Mouse (Mus musculus) G1E-ER4 (cell line): Measurements from ENCODE around the gene Ccdc144b. TPM values are rescaled to one million over a fixed set of nuclear protein-coding genes. Genes with fewer than 3 reads are reported as not detected.

ENCODE experiments used
- GATA1 ChIP-seq: IDR thresholded peaks from one replicate; pipeline ENCODE4 v1.8.0; 2012; ENCODE audit warnings: low read length, inconsistent platforms
- polyA plus RNA-seq: library from polyadenylated mRNA; stranded (reverse); fragments of >175 nt; gene quantifications from 2 replicates; pipeline ENCODE4 v1.2.3, GENCODE M21; 2012

The Ccdc144b gene
- polyA plus RNA-seq, 1 experiment = not detected

GRCm38 (mm10) chr3:35988031-35988430, 65.3 kb downstream of the Ccdc144b start:
- TF ChIP-seq GATA1 = no peak

GRCm38 (mm10) chr3:35986266-35986665, 67.1 kb downstream of the Ccdc144b start:
- TF ChIP-seq GATA1 = no peak

- no peak for TF ChIP-seq GATA1
These were observed 79.8 kb downstream of the Ccdc144b start for GRCm38 (mm10) chr3:35973551-35973950.

- no peak for TF ChIP-seq GATA1
These were observed 80.4 kb downstream of the Ccdc144b start for GRCm38 (mm10) chr3:35972985-35973384.

- TF ChIP-seq GATA1 = no peak
These were observed 82.2 kb downstream of the Ccdc144b start for GRCm38 (mm10) chr3:35971149-35971548.

GRCm38 (mm10) chr3:35970441-35970840, 82.9 kb downstream of the Ccdc144b start:
- no peak for TF ChIP-seq GATA1

- no peak for TF ChIP-seq GATA1
These were observed 85.9 kb downstream of the Ccdc144b start for GRCm38 (mm10) chr3:35967366-35967921.

- TF ChIP-seq GATA1 = no peak
These were observed 86.9 kb downstream of the Ccdc144b start for GRCm38 (mm10) chr3:35966493-35966892.

- no peak for TF ChIP-seq GATA1
These were observed 88.4 kb downstream of the Ccdc144b start for GRCm38 (mm10) chr3:35964928-35965327.

- TF ChIP-seq GATA1 = no peak
These were observed 89.4 kb downstream of the Ccdc144b start for GRCm38 (mm10) chr3:35963921-35964320.

GRCm38 (mm10) chr3:35963401-35963800, 89.9 kb downstream of the Ccdc144b start:
- TF ChIP-seq GATA1 = no peak

GRCm38 (mm10) chr3:35962967-35963366, 90.4 kb downstream of the Ccdc144b start:
- no peak for TF ChIP-seq GATA1

Other genes starting within 250 kb of the Ccdc144b start
- gene Dcun1d1, start 116.1 kb downstream of the Ccdc144b start, polyA plus RNA-seq = 7.3 and 11.6 TPM in 2 replicates
- gene Mccc1, start 52.9 kb downstream of the Ccdc144b start, polyA plus RNA-seq = 2.1 and 2.2 TPM in 2 replicates
- 22.6 and 32.4 TPM in 2 replicates for gene Acad9, start 12.4 kb upstream of the Ccdc144b start, polyA plus RNA-seq
- 0.41 and 0.49 TPM in 2 replicates for gene D3Ertd254e, start 97.5 kb upstream of the Ccdc144b start, polyA plus RNA-seq
- not detected in 2 replicates for gene Qrfpr, start 168.8 kb upstream of the Ccdc144b start, polyA plus RNA-seq